Mouse (Mus musculus): ENCODE results near the gene Rasgrp4. TPM values are rescaled to one million over a fixed set of nuclear protein-coding genes. Genes with fewer than 3 reads are reported as not detected.

The Rasgrp4 gene
- total RNA-seq, 1 experiment: 5.6 TPM

- H3K4me1 ChIP-seq (ENCODE audit: control insufficient read depth in 2 of 2, insufficient read depth in 2 of 2, low read length in 2 of 2, poor library complexity in 1 of 2): no peaks in the 10 kb centered on the region
- no peak overlapping the region for H3K4me3 ChIP-seq (ENCODE audit: insufficient read depth in 1 of 2, low read depth in 1 of 2, low read length in 2 of 2, poor library complexity in 1 of 2, severe bottlenecking in 1 of 2)
- no peak overlapping the region for H3K27ac ChIP-seq (ENCODE audit: insufficient read depth, low read depth, low read length, poor library complexity, severe bottlenecking)
- no peak for TF ChIP-seq MAFK (IDR thresholded peaks at IDR 0.05; ENCODE audit: insufficient read depth, low read depth, low read length)
- no peak for TF ChIP-seq HCFC1 (IDR thresholded peaks at IDR 0.05; ENCODE audit: borderline replicate concordance, insufficient read depth, low read length)
- no peak for TF ChIP-seq ZC3H11A (IDR thresholded peaks at IDR 0.05; ENCODE audit: borderline replicate concordance, low read depth, low read length)
- no peak for TF ChIP-seq CHD2 (IDR thresholded peaks at IDR 0.05; ENCODE audit: low read depth, low read length)
- no peak for TF ChIP-seq ZNF384 (IDR thresholded peaks at IDR 0.05; ENCODE audit: low read depth, low read length)
- H3K9me3 ChIP-seq (ENCODE audit: control insufficient read depth, insufficient read depth, low read depth, low read length): no peaks in the 10 kb centered on the region
- H3K36me3 ChIP-seq (ENCODE audit: control insufficient read depth, insufficient read depth, low read length, poor library complexity, severe bottlenecking): no peaks in the 10 kb centered on the region
- no peak for DNase-seq (ENCODE audit: low read depth, low spot score)
- in situ Hi-C loops (cut with MboI; ENCODE audit: low sequenced_read_pairs in 2 of 2, unreplicated experiment in 2 of 2): loop anchor here (5.0 to 10.0 kb wide), 2 partner anchors 512 to 515 kb away; no protein-coding TSS in a partner anchor
- no peak overlapping the region for H3K9ac ChIP-seq (ENCODE audit: insufficient read depth, low read depth, low read length, poor library complexity, severe bottlenecking)
Measured at GRCm38 (mm10) chr7:29202577-29202976, 67.9 kb downstream of the Rasgrp4 start.

Other genes starting within 250 kb of the Rasgrp4 start
- gene Actn4, start 172.5 kb upstream of the Rasgrp4 start, total RNA-seq (2012; rRNA removed): 566 and 627 TPM in 2 replicates
- gene Eif3k, start 153.0 kb upstream of the Rasgrp4 start, total RNA-seq (2012; rRNA removed): 474 and 500 TPM in 2 replicates
- 14.8 and 15.6 TPM in 2 replicates for gene Map4k1, start 152.8 kb upstream of the Rasgrp4 start, total RNA-seq (2012; rRNA removed)
- 5.1 and 8.5 TPM in 2 replicates for gene Ryr1, start 9.7 kb upstream of the Rasgrp4 start, total RNA-seq (2012; rRNA removed)
- gene Fam98c, start 21.4 kb downstream of the Rasgrp4 start, total RNA-seq (2012; rRNA removed): 20.8 and 42.5 TPM in 2 replicates
- gene Ggn, start 35.4 kb downstream of the Rasgrp4 start, total RNA-seq (2012; rRNA removed): 0.67 and 1.2 TPM in 2 replicates
- 5.1 and 6.2 TPM in 2 replicates for gene Spred3, start 35.6 kb downstream of the Rasgrp4 start, total RNA-seq (2012; rRNA removed)
- 209 and 211 TPM in 2 replicates for gene Psmd8, start 45.9 kb downstream of the Rasgrp4 start, total RNA-seq (2012; rRNA removed)
- gene Catsperg1, start 79.2 kb downstream of the Rasgrp4 start, total RNA-seq (2012; rRNA removed): 2.1 and 2.9 TPM in 2 replicates
- 6.2 and 8.5 TPM in 2 replicates for gene Kcnk6, start 97.7 kb downstream of the Rasgrp4 start, total RNA-seq (2012; rRNA removed)
- 201 and 296 TPM in 2 replicates for gene Yif1b, start 103.5 kb downstream of the Rasgrp4 start, total RNA-seq (2012; rRNA removed)
- 19.9 and 20.0 TPM in 2 replicates for gene 2200002D01Rik, start 113.6 kb downstream of the Rasgrp4 start, total RNA-seq (2012; rRNA removed)
- 202 and 424 TPM in 2 replicates for gene Spint2, start 147.1 kb downstream of the Rasgrp4 start, total RNA-seq (2012; rRNA removed)
- gene Ppp1r14a, start 154.5 kb downstream of the Rasgrp4 start, total RNA-seq (2012; rRNA removed): 10.6 and 11.2 TPM in 2 replicates
- gene Dpf1, start 169.1 kb downstream of the Rasgrp4 start, total RNA-seq (2012; rRNA removed): 18.0 and 20.0 TPM in 2 replicates